Mouse (Mus musculus) thymus, postnatal 0 days (tissue): ENCODE data around the gene Cbs. TPM values are rescaled to one million over a fixed set of nuclear protein-coding genes. Genes with fewer than 3 reads are reported as not detected.
"Not testable (repeated sequence)": the region's sequence is repeated elsewhere in the genome, so short reads cannot be mapped to it uniquely, and the experiment has no call there.

ENCODE experiments used
- DNase-seq: peaks from one replicate; pipeline ENCODE4 v3.0.0-alpha.2; 2015; ENCODE audit warnings: low spot score
- polyA plus RNA-seq: library from polyadenylated mRNA; unstranded; fragments of >200 nt; fragmentation: Nextera tagmentation; extraction: Ambion mirVana; gene quantifications from 2 replicates; pipeline ENCODE4 v1.2.1, GENCODE M21; 2015

The Cbs gene
- polyA plus RNA-seq, 1 experiment from 2014 or later, result 0.88 TPM

GRCm38 (mm10) chr17:31646199-31647002 is 9.4 kb upstream of the Cbs start:
- DNase-seq, result no peak

- no peak for DNase-seq
Measured at GRCm38 (mm10) chr17:31642913-31643312, 5.9 kb upstream of the Cbs start.

- no peak for DNase-seq
Measured at GRCm38 (mm10) chr17:31642331-31642730, 5.3 kb upstream of the Cbs start.

GRCm38 (mm10) chr17:31639651-31640050 is 2.6 kb upstream of the Cbs start:
- no peak for DNase-seq

GRCm38 (mm10) chr17:31637866-31638570 is 980 bp upstream of the Cbs start:
- DNase-seq, result no peak

GRCm38 (mm10) chr17:31636277-31636941 is 629 bp downstream of the Cbs start:
- no peak for DNase-seq

GRCm38 (mm10) chr17:31635781-31636180 is 1.3 kb downstream of the Cbs start:
- DNase-seq, result no peak

GRCm38 (mm10) chr17:31634896-31635295 is 2.1 kb downstream of the Cbs start:
- DNase-seq, result no peak

GRCm38 (mm10) chr17:31633007-31633406 is 4.0 kb downstream of the Cbs start:
- no peak for DNase-seq

- no peak for DNase-seq
Measured at GRCm38 (mm10) chr17:31631081-31631800, 5.8 kb downstream of the Cbs start.

GRCm38 (mm10) chr17:31627961-31628360 is 9.1 kb downstream of the Cbs start:
- no peak for DNase-seq

GRCm38 (mm10) chr17:31623101-31623500 is 13.9 kb downstream of the Cbs start:
- DNase-seq, result no peak

GRCm38 (mm10) chr17:31613086-31613755 is 23.8 kb downstream of the Cbs start:
- no peak for DNase-seq

- no peak for DNase-seq
Measured at GRCm38 (mm10) chr17:31609895-31610294, 27.1 kb downstream of the Cbs start.

- DNase-seq, result not testable (repeated sequence)
Measured at GRCm38 (mm10) chr17:31609173-31609572, 27.9 kb downstream of the Cbs start.

GRCm38 (mm10) chr17:31607256-31607951 is 29.6 kb downstream of the Cbs start:
- DNase-seq, result no peak

GRCm38 (mm10) chr17:31606424-31606823 is 30.6 kb downstream of the Cbs start:
- DNase-seq, result no peak

- DNase-seq, result no peak
Measured at GRCm38 (mm10) chr17:31598593-31598992, 38.4 kb downstream of the Cbs start.

- DNase-seq, result no peak
Measured at GRCm38 (mm10) chr17:31597957-31598356, 39.1 kb downstream of the Cbs start.

- no peak for DNase-seq
Measured at GRCm38 (mm10) chr17:31595077-31595476, 42.0 kb downstream of the Cbs start.
